Mouse (Mus musculus): ENCODE measurements around the gene Lrrc9.

DNA sequence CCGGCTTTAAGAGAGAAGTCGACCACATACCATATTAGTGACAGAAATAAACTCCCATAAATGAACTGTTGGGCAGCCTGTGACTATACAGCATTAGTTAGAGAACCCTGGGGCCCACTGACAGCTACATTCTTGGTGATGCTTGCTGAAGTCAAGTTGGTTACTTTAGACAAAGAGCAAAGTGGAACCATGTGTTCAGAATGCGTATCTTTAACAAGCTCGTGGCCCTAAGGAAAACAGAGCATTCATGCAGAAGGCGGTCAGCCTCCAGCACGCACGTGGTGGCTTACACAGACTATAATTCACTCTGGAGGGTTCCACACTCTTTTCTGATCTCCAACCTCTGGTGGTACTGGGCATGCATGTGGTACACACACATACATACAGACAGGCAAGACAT, 67.9 kb downstream of the Lrrc9 start:
- TF ChIP-seq CTCF (IDR thresholded peaks at IDR 0.05; ENCODE audit: borderline replicate concordance, insufficient read depth, low read depth, low read length) (no peak), POLR2A (IDR thresholded peaks at IDR 0.05; ENCODE audit: borderline replicate concordance, insufficient read depth, low read length) (no peak)

Data from cerebellum, adult 2 months (tissue).